Mouse (Mus musculus) brain, embryonic 14.5 days (tissue): ENCODE results near the gene Nog.

Experiments
- CTCF ChIP-seq: fragments of 200-500 bp; IDR thresholded peaks from 2 replicates; pipeline ENCODE4 v1.5.1; 2012; ENCODE audit warnings: inconsistent platforms, mild to moderate bottlenecking, moderate library complexity, borderline replicate concordance; ENCODE audit not compliant: insufficient read depth, insufficient read length; ENCODE audit errors: extremely low read depth
- POLR2A ChIP-seq: fragments of 200-500 bp; IDR thresholded peaks from 2 replicates; pipeline ENCODE4 v1.6.1; 2012; ENCODE audit warnings: mild to moderate bottlenecking, inconsistent platforms, borderline replicate concordance; ENCODE audit not compliant: poor library complexity, insufficient read depth, insufficient read length, severe bottlenecking; ENCODE audit errors: extremely low read depth

DNA sequence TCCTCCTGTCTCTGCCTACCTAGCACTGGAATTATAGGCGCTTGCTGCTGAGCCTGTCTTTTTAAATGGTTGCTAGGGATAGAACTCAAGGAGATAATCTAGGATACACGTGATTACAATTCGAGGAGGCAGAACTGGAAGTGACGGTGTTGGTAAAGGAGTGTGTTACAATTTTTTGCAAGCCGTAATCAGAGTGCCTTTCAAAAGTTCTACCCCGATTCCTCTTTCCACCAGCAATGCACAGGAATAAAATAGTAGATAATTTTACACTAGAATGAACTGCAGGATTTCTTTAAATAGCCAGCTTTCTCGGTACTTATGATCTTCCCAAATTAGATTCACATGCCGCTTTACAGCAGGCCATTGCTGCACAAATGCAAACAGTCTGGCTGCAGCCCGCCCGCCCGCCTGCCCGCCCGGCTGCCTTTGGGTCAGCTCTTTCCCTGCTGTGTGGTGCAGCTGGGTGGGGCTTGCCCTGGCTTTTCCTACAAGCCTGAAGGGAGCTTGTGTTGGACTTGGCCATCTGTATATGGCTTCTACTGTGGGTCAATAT, 32.2 kb downstream of the Nog start:
- TF ChIP-seq POLR2A (no peak), CTCF (no peak)
